Mouse (Mus musculus) heart, postnatal 36 days (tissue): ENCODE measurements at regions not wholly inside any gene's neighbourhood (a gene's known extent, or its start where the extent isn't known, plus 50 kb on each side); places are given as distances from the start of the nearest gene placed in this dataset.

ENCODE experiments used
- DNase-seq, 2 experiments: peaks; one replicate each; pipeline ENCODE4 v3.0.0; 2021 to 2022
- intact Hi-C: fragments of 180-260 bp; cut with DNase I; formaldehyde crosslinking; loops from one replicate; pipeline ENCODE4 v1.15.1; 2025

DNA sequence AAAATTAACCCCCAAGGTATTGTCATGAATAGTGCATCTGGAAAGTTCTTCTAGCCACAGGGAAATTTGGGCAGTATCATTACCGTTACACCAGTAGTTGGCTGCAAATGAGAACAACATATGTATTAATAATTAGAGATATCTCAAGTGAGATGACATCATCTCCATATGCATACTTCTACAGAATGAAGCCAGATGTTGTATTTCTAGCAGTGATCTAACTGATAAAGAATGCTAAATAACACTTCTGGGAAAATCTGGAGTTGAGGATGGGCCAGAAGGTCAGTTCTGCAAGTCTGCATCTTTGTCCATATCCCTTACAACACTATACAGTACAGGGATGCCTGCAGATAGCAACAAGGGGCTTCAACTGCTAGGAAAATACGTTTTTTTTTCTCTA is 702.7 kb downstream of the Epm2a start:
- DNase-seq: no peak
- intact Hi-C loops: no loop called here

GRCm38 (mm10) chr10:12059728-12060127 is 716.5 kb downstream of the Epm2a start:
- no peak for DNase-seq
- intact Hi-C loops: no loop called here

DNA sequence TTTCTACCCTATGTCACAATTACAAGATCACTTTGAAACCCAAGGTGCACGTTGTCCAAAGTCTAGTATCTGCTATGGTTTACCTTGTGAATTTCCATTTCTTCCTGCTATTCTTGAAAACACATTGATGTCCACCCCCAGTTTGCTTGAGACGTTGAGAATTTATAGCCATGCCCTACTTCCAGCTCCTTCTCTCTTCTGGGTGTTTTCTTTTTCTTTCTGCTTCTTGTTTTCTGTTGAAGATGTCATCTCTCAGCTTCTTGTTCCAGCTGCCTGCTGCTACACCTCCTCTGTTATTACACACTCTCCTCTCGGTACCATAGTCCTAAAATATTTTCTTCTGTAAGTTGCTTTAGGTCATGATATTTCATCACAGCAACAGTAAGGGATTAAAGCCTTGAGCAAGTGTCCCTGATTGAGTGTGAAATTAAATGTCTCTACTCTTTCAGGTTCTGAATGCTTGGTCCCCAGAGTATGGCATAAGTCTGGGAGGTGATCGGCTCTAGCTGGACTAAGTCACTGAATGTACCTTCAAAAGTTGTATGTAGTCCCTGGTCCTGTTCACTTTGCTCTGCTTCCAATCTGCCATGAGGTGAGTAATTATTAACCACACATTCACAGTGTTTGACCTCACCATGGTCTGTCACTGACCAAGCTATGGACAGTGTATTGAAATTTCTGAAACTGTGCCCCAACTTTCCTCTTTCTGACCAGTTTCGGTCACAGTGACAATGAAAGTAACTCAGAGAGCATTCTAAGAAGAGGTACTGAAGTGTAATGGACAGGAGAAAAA is 718.1 kb downstream of the Epm2a start:
- no peak for DNase-seq
- intact Hi-C loops: no loop called here

DNA sequence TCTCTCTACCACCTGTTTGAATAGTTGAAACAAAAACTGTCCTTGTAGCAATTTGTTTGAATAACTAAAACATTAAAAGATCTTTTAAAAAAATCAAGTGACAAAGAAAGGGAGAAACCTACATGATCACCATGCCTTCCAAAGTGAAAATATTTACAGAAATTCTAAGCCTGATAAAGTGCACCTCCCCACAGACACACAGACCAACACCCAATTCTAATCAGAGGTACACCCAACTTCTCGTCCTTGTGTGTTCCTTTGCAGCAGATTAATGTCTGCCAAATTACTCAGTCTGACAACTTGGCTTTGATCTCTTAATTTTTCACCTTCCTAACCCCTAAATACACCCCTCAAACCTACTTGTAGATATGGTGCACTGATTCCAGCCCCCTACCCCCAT is 719.1 kb downstream of the Epm2a start:
- intact Hi-C loops: no loop called here
- DNase-seq: no peak

DNA sequence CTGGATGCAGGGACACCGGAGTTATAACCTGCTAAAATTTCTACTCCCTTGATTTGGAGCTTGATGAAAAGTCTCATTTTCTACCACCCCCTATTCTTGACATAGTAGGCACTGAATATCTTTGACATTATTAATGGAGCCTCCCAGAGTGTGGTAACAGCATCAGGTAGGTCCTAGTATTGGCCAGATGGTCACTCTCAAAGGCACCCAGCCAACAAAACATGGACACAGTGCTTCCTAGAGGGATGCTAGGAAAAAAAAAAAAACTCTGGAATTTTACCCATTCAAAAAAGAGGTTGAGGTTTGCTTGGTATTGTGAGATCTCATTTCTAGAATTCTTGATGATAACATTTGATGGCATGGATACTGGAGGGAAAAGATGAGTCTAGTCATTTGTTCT is 740.8 kb downstream of the Epm2a start:
- intact Hi-C loops: no loop called here

GRCm38 (mm10) chr10:12092521-12092920 is 749.3 kb downstream of the Epm2a start:
- no peak for DNase-seq
- intact Hi-C loops: no loop called here

More for the DNA sequence above, 740.8 kb downstream of the Epm2a start:
- no peak for DNase-seq

DNA sequence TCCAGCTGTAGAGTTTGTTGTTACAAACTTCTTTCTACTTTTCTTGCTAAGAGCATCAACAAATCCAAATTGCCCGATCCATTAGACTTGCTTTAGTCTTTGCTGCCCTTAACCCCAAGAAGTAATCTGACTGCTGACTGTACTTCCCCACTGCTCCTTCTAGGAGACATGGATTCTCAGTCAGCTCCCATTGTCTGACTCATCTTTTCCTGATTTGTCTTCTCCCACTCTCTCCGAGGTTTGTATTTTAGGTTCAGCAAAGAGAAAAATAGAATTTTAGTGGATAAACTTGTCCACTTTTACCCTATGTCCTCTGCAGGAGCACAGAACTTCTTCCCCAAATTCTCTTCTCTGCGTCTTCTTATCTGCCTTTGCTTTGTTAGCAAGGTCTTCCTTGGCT is 753.5 kb downstream of the Epm2a start:
- no peak for DNase-seq
- intact Hi-C loops: no loop called here

DNA sequence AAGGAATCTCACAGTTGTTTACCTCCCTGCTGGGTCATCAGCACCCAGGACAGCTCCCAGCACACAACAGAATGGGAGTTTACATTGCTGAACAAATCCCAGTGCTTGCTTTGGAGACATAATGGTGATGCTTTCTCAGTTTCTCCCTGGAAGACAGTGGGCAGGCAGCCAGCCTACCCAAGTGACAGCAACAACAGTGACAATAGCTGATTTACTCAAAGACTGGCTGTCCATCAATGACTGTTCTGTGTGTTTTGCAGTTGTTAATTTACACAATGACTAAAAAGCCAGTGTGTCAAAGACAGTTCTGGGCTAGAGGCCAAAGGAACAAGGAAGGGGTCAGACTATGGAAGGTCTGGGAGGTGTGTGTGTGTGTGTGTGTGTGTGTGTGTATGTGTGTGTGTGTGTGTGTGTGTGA is 762.2 kb downstream of the Utrn start:
- peak in 1 of 2 experiments; percentile 4 for DNase-seq
- intact Hi-C loops: no loop called here

- intact Hi-C loops: no loop called here
- DNase-seq: no peak
Observed at GRCm38 (mm10) chr10:12111720-12112119, 757.4 kb downstream of the Utrn start.

GRCm38 (mm10) chr10:12115767-12116166 is 753.4 kb downstream of the Utrn start:
- intact Hi-C loops: no loop called here

GRCm38 (mm10) chr10:12116662-12117303 is 752.4 kb downstream of the Utrn start:
- DNase-seq: no peak
- intact Hi-C loops: no loop called here

More at GRCm38 (mm10) chr10:12115767-12116166, 753.4 kb downstream of the Utrn start:
- no peak for DNase-seq

DNA sequence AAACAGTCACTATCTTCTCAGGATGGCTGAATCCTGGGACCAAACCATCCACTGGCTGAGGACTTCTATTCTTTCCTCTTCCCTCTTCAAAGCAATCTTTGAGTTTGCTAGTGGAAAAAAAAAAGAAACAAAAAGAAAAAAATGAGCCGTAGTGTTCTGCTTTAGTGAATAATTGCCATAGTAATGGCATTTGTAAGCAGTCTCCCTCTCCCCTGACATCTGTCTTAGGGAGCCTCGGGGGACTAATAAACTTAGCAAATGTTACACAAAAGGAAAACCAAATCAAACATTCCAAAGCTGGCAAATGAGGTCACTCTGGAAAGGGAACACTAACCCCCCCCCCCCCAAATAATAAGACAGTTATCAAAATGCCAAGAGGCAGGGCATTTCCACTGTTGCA is 744.9 kb downstream of the Utrn start:
- intact Hi-C loops: no loop called here
- no peak for DNase-seq

GRCm38 (mm10) chr10:12129486-12129885 is 739.7 kb downstream of the Utrn start:
- intact Hi-C loops: no loop called here
- DNase-seq: no peak

DNA sequence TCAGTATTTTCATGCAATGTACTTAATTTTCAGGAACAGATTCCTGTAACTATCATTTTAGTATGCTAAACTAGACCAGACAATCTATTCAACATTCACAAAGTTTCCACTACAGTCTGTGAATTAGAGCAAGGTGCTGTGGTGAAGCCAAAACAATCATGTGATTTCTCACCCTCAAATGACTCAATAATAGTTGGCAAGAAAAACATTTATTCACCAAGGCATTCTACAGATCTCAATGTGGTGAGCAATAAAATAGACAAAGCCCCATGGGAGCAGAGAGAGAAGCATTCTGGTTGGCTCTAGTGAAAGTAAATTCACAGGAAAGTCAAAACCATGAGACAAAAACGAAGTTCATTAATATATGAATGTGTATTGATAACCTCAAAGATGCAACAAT is 724.5 kb downstream of the Utrn start:
- intact Hi-C loops: no loop called here
- DNase-seq: no peak

GRCm38 (mm10) chr10:12146942-12147537 is 722.1 kb downstream of the Utrn start:
- intact Hi-C loops: no loop called here
- no peak for DNase-seq

GRCm38 (mm10) chr10:12170243-12170642 is 698.9 kb downstream of the Utrn start:
- intact Hi-C loops: no loop called here
- no peak for DNase-seq

- DNase-seq: no peak
- intact Hi-C loops: no loop called here
Observed at GRCm38 (mm10) chr10:12174200-12174818, 694.9 kb downstream of the Utrn start.

DNA sequence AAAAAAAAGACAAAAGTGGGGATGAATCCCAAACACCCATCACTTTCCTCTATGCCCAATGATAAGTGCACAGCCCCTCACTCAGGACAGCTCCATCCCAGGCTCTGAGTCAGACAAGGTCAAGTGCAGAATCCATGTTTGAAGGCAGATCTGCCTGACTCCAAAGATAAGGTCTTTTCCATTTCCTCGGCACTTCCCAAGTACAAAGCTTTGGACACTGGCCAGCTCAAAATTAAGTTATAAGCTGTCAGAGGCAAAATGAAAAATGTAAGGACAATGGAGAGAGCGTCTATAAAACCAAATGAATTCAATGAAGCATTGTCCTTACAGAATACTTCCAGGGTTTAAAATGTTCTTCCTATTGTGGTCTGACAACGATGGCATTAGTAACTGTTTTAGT is 694.0 kb downstream of the Utrn start:
- intact Hi-C loops: no loop called here
- no peak for DNase-seq

- no peak for DNase-seq
- intact Hi-C loops: no loop called here
Observed at GRCm38 (mm10) chr10:12177482-12177881, 691.7 kb downstream of the Utrn start.

GRCm38 (mm10) chr10:12180965-12181364 is 688.2 kb downstream of the Utrn start:
- intact Hi-C loops: no loop called here

GRCm38 (mm10) chr10:12186918-12187639 is 682.1 kb downstream of the Utrn start:
- intact Hi-C loops: no loop called here
- no peak for DNase-seq

More at GRCm38 (mm10) chr10:12180965-12181364, 688.2 kb downstream of the Utrn start:
- no peak for DNase-seq
